Mouse (Mus musculus) MEL (cell line): ENCODE results near the gene Clcn6. TPM values are rescaled to one million over a fixed set of nuclear protein-coding genes. Genes with fewer than 3 reads are reported as not detected.

Experiments used
- DNase-seq: peaks from one replicate; pipeline ENCODE4 v3.0.0; 2011; ENCODE audit warnings: low read depth, low spot score
- H3K27ac ChIP-seq: 2 replicates; pipeline ENCODE4 v1.5.1; 2012; ENCODE audit warnings: low read depth, mild to moderate bottlenecking, control low read depth, low read length, moderate library complexity; ENCODE audit not compliant: control insufficient read depth
- H3K27me3 ChIP-seq, 2 experiments: fragments of 150-350 bp in 1 of 2; sonication (generic) in 1 of 2; 2 replicates each; pipeline ENCODE4 v1.6.1; 2012; ENCODE audit warnings: low read length in 2 of 2, mild to moderate bottlenecking in 2 of 2, improper control_type of control experiment in 1 of 2, moderate library complexity in 1 of 2; ENCODE audit not compliant: insufficient read depth in 2 of 2, control insufficient read depth in 1 of 2
- H3K36me3 ChIP-seq, 2 experiments: 2 replicates each; pipeline ENCODE4 v1.6.1; 2012 to 2014; ENCODE audit warnings: low read length in 2 of 2, improper control_type of control experiment in 1 of 2, inconsistent platforms in 1 of 2, mild to moderate bottlenecking in 1 of 2; ENCODE audit not compliant: insufficient read depth in 2 of 2, control insufficient read depth in 1 of 2
- H3K4me1 ChIP-seq, 2 experiments: fragments of 150-350 bp in 1 of 2; sonication (generic) in 1 of 2; 2 replicates each; pipeline ENCODE4 v1.6.1; 2012; ENCODE audit warnings: low read length in 2 of 2, improper control_type of control experiment in 1 of 2, mild to moderate bottlenecking in 1 of 2; ENCODE audit not compliant: insufficient read depth in 2 of 2, control insufficient read depth in 1 of 2
- H3K4me3 ChIP-seq, 2 experiments: fragments of 150-350 bp in 1 of 2; sonication (generic) in 1 of 2; 2 replicates each; pipeline ENCODE4 v1.5.1; 2012; ENCODE audit warnings: low read depth in 2 of 2, low read length in 2 of 2, mild to moderate bottlenecking in 2 of 2, moderate library complexity in 2 of 2, control low read depth in 1 of 2, improper control_type of control experiment in 1 of 2; ENCODE audit not compliant: control insufficient read depth in 1 of 2, insufficient read depth in 1 of 2
- H3K79me2 ChIP-seq: 2 replicates; pipeline ENCODE4 v1.6.1; 2012; ENCODE audit warnings: mild to moderate bottlenecking, low read length, moderate library complexity; ENCODE audit not compliant: control insufficient read depth, poor library complexity, insufficient read depth
- H3K9ac ChIP-seq: 2 replicates; pipeline ENCODE4 v1.6.1; 2012; ENCODE audit warnings: low read depth, mild to moderate bottlenecking, control low read depth, low read length, moderate library complexity; ENCODE audit not compliant: control insufficient read depth, poor library complexity, severe bottlenecking
- H3K9me3 ChIP-seq: fragments of 150-350 bp; sonication (generic); replicated peaks from 2 replicates; pipeline ENCODE4 v1.6.1; 2012; ENCODE audit warnings: mild to moderate bottlenecking, low read length, improper control_type of control experiment, moderate library complexity; ENCODE audit not compliant: insufficient read depth
- CHD1 ChIP-seq: IDR thresholded peaks from 2 replicates; pipeline ENCODE4 v1.6.1; 2012; ENCODE audit warnings: low read depth, mild to moderate bottlenecking, inconsistent platforms, low read length, improper control_type of control experiment
- CTCF ChIP-seq, 3 experiments: IDR thresholded peaks in 2 of 3; conservative IDR thresholded peaks in 1 of 3; 2 replicates each; pipeline ENCODE4 v1.5.1; 2011 to 2012; ENCODE audit warnings: low read length in 3 of 3, low read depth in 2 of 3, mild to moderate bottlenecking in 2 of 3, improper control_type of control experiment in 1 of 3, inconsistent platforms in 1 of 3, mixed read lengths in 1 of 3, moderate library complexity in 1 of 3; ENCODE audit not compliant: control insufficient read depth in 1 of 3, insufficient read depth in 1 of 3, poor library complexity in 1 of 3, severe bottlenecking in 1 of 3
- ELF1 ChIP-seq: IDR thresholded peaks from 2 replicates; pipeline ENCODE4 v1.6.1; 2014; ENCODE audit warnings: low read depth, mild to moderate bottlenecking, inconsistent platforms, low read length, improper control_type of control experiment, moderate library complexity
- GATA1 ChIP-seq: IDR thresholded peaks from 2 replicates; pipeline ENCODE4 v1.6.1; 2011; ENCODE audit warnings: low read depth, low read length, improper control_type of control experiment
- HCFC1 ChIP-seq: IDR thresholded peaks from 2 replicates; pipeline ENCODE4 v1.6.1; 2012; ENCODE audit warnings: low read depth, mild to moderate bottlenecking, inconsistent platforms, low read length, improper control_type of control experiment, moderate library complexity
- MAX ChIP-seq: IDR thresholded peaks from 2 replicates; pipeline ENCODE4 v1.6.1; 2011; ENCODE audit warnings: low read length, improper control_type of control experiment
- MAZ ChIP-seq: IDR thresholded peaks from 2 replicates; pipeline ENCODE4 v1.6.1; 2012; ENCODE audit warnings: low read depth, mild to moderate bottlenecking, inconsistent platforms, low read length, improper control_type of control experiment
- POLR2A ChIP-seq, 2 experiments: IDR thresholded peaks; 2 replicates each; pipeline ENCODE4 v1.6.1; 2011 to 2012; ENCODE audit warnings: low read length in 2 of 2, mild to moderate bottlenecking in 2 of 2, control low read depth in 1 of 2, improper control_type of control experiment in 1 of 2, low read depth in 1 of 2, moderate library complexity in 1 of 2; ENCODE audit not compliant: control insufficient read depth in 1 of 2, insufficient read depth in 1 of 2, poor library complexity in 1 of 2
- POLR2AphosphoS2 ChIP-seq: IDR thresholded peaks from 2 replicates; pipeline ENCODE4 v1.6.1; 2011; ENCODE audit warnings: low read length, improper control_type of control experiment
- SIN3A ChIP-seq: IDR thresholded peaks from 2 replicates; pipeline ENCODE4 v1.6.1; 2012; ENCODE audit warnings: low read length, improper control_type of control experiment, inconsistent platforms
- TAL1 ChIP-seq: IDR thresholded peaks from 2 replicates; pipeline ENCODE4 v1.6.1; 2012; ENCODE audit warnings: mild to moderate bottlenecking, inconsistent platforms, low read length, moderate library complexity, mixed read lengths
- ZMIZ1 ChIP-seq: IDR thresholded peaks from 2 replicates; pipeline ENCODE4 v1.6.1; 2012; ENCODE audit warnings: low read depth, mild to moderate bottlenecking, inconsistent platforms, low read length, improper control_type of control experiment, moderate library complexity
- ZNF384 ChIP-seq: IDR thresholded peaks from 2 replicates; pipeline ENCODE4 v1.6.1; 2012; ENCODE audit warnings: low read depth, mild to moderate bottlenecking, inconsistent platforms, low read length, improper control_type of control experiment
- polyA plus RNA-seq, 2 experiments: library from polyadenylated mRNA; stranded (reverse) in 1 of 2; unstranded in 1 of 2; fragments of >175 nt in 1 of 2; fragments of >200 nt in 1 of 2; gene quantifications; 2 replicates each; pipeline versions ENCODE4 v1.2.1 to v1.2.4; 2012; ENCODE audit warnings: low replicate concordance in 2 of 2, low read depth in 1 of 2; ENCODE audit not compliant: insufficient read length in 2 of 2, insufficient read depth in 1 of 2, missing spikeins in 1 of 2
- total RNA-seq: library from RNA; depleted of rRNA; stranded (reverse); fragments of 300-350 nt; gene quantifications from 2 replicates; pipeline ENCODE4 v1.2.3, GENCODE M21; 2012

Clcn6 gene
- total and polyA plus RNA-seq, 3 experiments: 5.8 to 17.5 TPM; not detected in 1

DNA sequence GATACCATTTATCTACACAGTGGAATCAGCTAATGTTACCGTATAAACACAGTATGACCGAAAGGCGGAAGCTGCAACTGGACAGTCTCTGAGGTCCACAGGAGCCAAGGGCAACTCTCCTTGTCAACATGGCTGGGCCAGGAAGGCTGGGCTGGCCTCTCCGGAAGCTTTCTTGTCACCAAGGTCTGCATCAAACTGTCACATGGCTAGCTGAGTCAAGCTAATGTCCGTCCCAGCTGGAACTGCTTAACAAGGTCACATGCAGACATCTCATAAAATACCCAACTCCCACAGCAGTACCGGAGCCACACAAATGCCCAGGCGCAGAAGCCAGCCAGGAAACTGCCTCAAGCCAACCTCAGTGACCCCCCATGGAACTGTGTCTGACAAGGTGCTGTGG is 34.3 kb downstream of the Clcn6 start:
- DNase-seq: no peak
- Histone ChIP-seq H3K27me3 (no peaks in the 10 kb centered on the region), H3K36me3 (no peaks in the 10 kb centered on the region), H3K4me1 (no peaks in the 10 kb centered on the region), H3K9me3 (no peaks in the 10 kb centered on the region), H3K79me2 (no peaks in the 10 kb centered on the region), H3K27ac (no peak overlapping the region), H3K4me3 (no peak overlapping the region), H3K9ac (no peak overlapping the region)
- TF ChIP-seq TAL1 (no peak), CHD1 (no peak), POLR2A (IDR thresholded peaks at IDR 0.05; ENCODE audit: control insufficient read depth in 1 of 2, insufficient read depth in 1 of 2, low read depth in 1 of 2, low read length in 2 of 2, poor library complexity in 1 of 2) (no peak), ZMIZ1 (no peak), ELF1 (no peak)

DNA sequence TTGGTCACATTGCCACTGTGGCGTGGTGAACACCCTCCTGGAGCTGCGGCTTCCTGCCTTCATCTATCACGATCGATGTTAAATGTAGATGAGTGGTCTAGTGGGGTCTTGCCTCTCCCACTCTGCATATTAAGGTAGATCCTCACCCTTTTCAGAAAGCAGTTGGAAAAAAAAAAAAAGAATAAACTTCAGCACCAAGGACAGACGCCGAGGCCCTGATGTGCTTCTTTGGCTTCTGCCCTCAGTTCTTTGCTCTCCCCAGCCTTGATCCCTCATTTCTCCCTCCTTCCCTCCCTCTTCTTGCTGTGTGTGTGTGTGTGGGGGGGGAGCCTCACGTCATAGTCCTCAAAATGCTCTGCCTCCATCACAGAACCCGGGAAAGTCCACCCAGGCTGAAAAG is 36.8 kb downstream of the Clcn6 start:
- no peaks in the 10 kb centered on the region for H3K79me2 ChIP-seq
- H3K36me3 ChIP-seq: no peaks in the 10 kb centered on the region
- DNase-seq: peak; percentile 41
- no peaks in the 10 kb centered on the region for H3K27me3 ChIP-seq
- TF ChIP-seq TAL1 (no peak), ZNF384 (peak; percentile 57; the same call in 1 of the 2 replicates), SIN3A (0 out of 2 replicates have a peak, but pooled peaks have one; percentile 15), MAX (no peak)
- H3K27ac ChIP-seq: no peak overlapping the region
- no peak overlapping the region for H3K9ac ChIP-seq
- no peaks in the 10 kb centered on the region for H3K9me3 ChIP-seq
- H3K4me1 ChIP-seq: no peaks in the 10 kb centered on the region
- H3K4me3 ChIP-seq: no peak overlapping the region

DNA sequence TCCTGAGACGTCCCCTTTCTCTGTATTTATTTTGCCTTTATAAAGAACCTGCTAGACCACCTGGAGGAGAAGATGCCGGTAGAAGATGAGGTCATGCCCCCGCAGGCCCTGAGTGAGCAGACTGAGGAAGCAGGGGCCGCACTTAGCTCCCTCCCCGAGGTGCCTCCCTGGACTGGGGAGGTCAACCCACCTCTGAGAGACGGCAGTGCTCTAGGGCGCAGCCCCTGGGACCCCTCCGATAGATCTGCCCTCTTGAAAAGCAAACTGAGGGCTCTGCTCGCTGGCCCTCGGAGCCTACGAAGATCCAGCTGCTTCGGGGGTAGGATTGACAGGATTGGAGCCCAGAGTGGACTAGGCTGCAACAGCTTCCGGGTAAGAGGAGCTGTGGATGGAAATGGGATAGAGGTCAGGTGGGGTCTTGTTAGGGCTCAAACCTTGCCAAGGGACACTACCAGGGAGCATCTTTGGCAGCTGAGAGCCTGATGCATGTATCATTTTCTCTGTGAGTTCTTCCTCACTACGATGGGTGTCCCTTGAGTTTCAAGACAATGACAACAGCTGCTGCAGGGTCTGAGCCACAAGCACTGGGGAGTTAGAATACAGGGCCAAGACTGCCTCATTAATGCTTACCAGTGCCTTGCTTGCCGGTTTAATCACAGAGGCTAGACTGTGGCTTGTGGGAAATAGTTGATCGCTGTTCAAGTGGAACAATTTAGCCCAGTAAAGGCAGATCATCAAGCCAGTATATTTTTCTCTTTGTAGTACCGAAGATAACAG is 37.4 kb downstream of the Clcn6 start:
- DNase-seq: no peak
- no peaks in the 10 kb centered on the region for H3K27me3 ChIP-seq
- no peaks in the 10 kb centered on the region for H3K4me1 ChIP-seq
- no peaks in the 10 kb centered on the region for H3K79me2 ChIP-seq
- no peak overlapping the region for H3K9ac ChIP-seq
- no peak overlapping the region for H3K4me3 ChIP-seq
- no peak for TF ChIP-seq MAZ
- no peak for TF ChIP-seq POLR2AphosphoS2
- no peak for TF ChIP-seq ELF1
- no peak for TF ChIP-seq CTCF (IDR thresholded peaks at IDR 0.05 in 2 of 3, conservative IDR thresholded peaks at IDR 0.05 in 1 of 3; ENCODE audit: control insufficient read depth in 1 of 3, insufficient read depth in 1 of 3, low read depth in 2 of 3, low read length in 3 of 3, poor library complexity in 1 of 3, severe bottlenecking in 1 of 3)
- TF ChIP-seq POLR2A (IDR thresholded peaks at IDR 0.05; ENCODE audit: control insufficient read depth in 1 of 2, insufficient read depth in 1 of 2, low read depth in 1 of 2, low read length in 2 of 2, poor library complexity in 1 of 2): no peak
- TF ChIP-seq TAL1: no peak
- TF ChIP-seq HCFC1: no peak
- no peak for TF ChIP-seq GATA1
- H3K9me3 ChIP-seq: no peaks in the 10 kb centered on the region
- H3K27ac ChIP-seq: no peak overlapping the region
- H3K36me3 ChIP-seq: no peaks in the 10 kb centered on the region
